Mouse (Mus musculus): ENCODE results near the gene Gm34653. TPM values are rescaled to one million over a fixed set of nuclear protein-coding genes. Genes with fewer than 3 reads are reported as not detected.
"Not testable (repeated sequence)": the region's sequence is repeated elsewhere in the genome, so short reads cannot be mapped to it uniquely, and the experiment has no call there.

Gm34653 gene
- polyA plus RNA-seq, 1 experiment, result not detected

DNA sequence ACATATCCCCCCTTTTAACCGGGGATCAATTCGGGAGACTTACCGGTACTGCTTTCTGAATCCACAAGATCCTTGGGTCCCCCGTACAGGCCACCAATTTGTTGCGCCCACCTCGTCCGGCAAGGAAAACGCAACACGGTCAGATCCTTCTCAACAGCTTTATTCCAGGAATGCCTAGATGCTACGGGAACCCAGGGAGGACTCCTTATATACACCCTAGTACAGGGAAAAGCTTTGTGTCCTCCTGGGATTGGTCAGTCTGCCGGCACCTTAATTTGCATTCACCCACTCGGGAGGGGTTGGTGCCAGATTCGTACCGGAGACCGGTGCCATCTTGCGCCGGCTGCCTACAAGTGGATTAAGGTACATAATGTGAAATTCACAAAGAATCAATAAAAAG is 817 bp downstream of the Gm34653 start:
- Histone ChIP-seq H3K27me3 (ENCODE audit: control insufficient read depth) (peaks cover 14% of the 10 kb centered on the region), H3K9me3 (ENCODE audit: control insufficient read depth, low read length) (peaks cover 17% of the 10 kb centered on the region), H3K4me1 (ENCODE audit: control insufficient read depth) (no peaks in the 10 kb centered on the region), H3K4me3 (replicated peaks) (no peak overlapping the region), H3K36me3 (ENCODE audit: control insufficient read depth) (no peaks in the 10 kb centered on the region; the same call in 1 of the 2 replicates)
- no peak for TF ChIP-seq GATA1 (IDR thresholded peaks at IDR 0.05; ENCODE audit: low read length)
- no peak for TF ChIP-seq TAL1 (IDR thresholded peaks at IDR 0.05; ENCODE audit: low read length)

DNA sequence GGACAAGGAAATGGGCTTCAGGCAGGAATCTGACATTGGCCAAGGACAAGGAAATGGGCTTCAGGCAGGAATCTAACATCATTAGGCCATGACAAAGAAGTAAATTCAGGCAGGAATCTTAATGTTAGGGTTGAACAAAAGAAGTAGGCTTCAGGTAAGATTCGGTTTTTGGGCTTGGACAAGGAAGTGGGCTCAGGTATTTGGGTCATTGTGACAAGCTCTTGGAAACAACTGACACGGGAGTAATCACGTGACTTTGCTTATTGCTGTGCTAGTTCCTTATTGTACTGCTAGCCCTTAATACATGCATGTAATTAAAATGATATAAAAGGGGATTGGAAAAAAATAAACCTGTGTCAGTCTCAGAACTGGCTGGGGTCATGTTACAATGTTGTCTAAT is 2.9 kb downstream of the Gm34653 start:
- H3K4me3 ChIP-seq (replicated peaks), result no peak overlapping the region
- H3K9me3 ChIP-seq (ENCODE audit: control insufficient read depth, low read length), result no peaks in the 10 kb centered on the region
- H3K36me3 ChIP-seq (ENCODE audit: control insufficient read depth), result no peaks in the 10 kb centered on the region
- H3K27me3 ChIP-seq (ENCODE audit: control insufficient read depth), result peaks cover 11% of the 10 kb centered on the region
- TF ChIP-seq GATA1 (IDR thresholded peaks at IDR 0.05; ENCODE audit: low read length) (no peak), TAL1 (IDR thresholded peaks at IDR 0.05; ENCODE audit: low read length) (no peak)
- H3K4me1 ChIP-seq (ENCODE audit: control insufficient read depth), result no peaks in the 10 kb centered on the region

DNA sequence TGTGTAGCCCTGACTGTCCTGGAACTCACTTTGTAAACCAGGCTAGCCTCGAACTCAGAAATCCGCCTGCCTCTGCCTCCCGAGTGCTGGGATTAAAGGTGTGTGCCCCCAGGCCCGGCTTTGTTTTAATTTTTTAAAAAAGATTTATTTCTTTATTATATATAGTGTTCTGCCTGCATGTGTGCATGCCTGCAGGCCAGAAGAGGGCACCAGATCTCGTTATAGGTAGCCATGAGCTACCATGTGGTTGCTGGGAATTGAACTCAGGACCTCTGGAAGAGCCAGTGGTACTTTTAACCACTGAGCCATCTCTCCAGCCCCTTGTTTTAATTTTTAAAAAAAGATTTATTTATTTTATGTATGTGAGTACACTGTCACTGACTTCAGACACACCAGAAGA is 7.3 kb downstream of the Gm34653 start:
- H3K4me1 ChIP-seq (ENCODE audit: control insufficient read depth), result not testable (repeated sequence)

DNA sequence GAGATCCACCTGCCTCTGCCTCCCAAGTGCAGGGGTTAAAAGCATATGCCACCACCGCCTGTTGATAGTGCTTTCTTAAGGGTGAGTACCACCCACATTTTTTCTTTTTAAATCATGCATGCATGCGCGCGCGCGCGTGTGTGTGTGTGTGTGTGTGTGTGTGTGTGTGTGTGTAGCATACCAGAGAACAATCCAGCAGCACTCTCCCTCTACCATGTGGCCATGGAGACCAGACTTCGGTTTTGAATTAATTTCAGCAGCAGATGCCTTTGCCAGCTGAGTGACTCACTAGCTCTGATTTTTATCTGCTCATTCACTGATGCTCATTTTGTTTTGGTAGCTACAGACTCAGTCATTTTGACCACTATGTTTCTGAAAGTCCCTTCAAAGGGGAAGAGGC is 8.9 kb downstream of the Gm34653 start:
- Histone ChIP-seq H3K4me3 (replicated peaks) (no peak overlapping the region), H3K4me1 (ENCODE audit: control insufficient read depth) (no peaks in the 10 kb centered on the region), H3K9me3 (ENCODE audit: control insufficient read depth, low read length) (no peaks in the 10 kb centered on the region), H3K36me3 (ENCODE audit: control insufficient read depth) (no peaks in the 10 kb centered on the region), H3K27me3 (ENCODE audit: control insufficient read depth) (no peaks in the 10 kb centered on the region; the same call in none of the 2 replicates)
- TF ChIP-seq GATA1 (IDR thresholded peaks at IDR 0.05; ENCODE audit: low read length) (no peak), TAL1 (IDR thresholded peaks at IDR 0.05; ENCODE audit: low read length) (no peak)

More for the DNA sequence above, 7.3 kb downstream of the Gm34653 start:
- not testable (repeated sequence) for H3K9me3 ChIP-seq (ENCODE audit: control insufficient read depth, low read length); H3K36me3 ChIP-seq (ENCODE audit: control insufficient read depth); H3K4me3 ChIP-seq (replicated peaks); H3K27me3 ChIP-seq (ENCODE audit: control insufficient read depth)

DNA sequence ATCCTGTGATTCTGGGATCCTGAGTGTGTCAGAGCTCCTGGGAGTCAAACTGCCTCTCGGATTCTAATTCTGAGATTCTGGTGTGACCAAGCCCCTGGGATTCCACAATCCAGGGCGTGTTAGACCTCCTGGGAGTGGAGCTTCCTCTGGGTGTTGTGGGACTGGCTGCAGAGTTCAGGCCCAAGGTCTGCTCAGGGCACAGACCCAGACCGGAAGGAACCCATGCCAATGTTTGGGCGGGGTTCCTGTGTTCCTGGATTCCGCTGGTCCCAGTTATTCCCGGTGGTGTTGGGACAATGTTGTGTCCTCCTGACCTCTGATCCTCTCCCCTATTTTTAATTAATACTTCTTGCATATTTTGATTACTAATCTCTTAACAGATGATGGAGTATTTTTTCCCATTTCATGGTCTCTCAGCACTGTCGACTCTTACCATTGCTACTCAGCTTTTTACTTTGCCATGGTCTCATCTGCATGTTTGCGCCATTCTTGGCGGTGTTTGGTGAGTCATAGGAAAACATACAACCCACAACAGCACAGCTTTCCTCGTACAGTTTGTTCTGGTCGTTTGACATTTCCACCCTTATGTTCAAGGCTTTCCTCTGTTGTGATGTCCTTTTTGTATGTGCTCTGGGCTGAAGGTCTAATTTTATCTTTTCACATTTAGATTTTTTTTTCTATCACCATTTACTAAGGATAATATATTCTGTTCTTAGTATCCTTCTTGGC is 10.6 kb downstream of the Gm34653 start:
- no peak overlapping the region for H3K4me3 ChIP-seq (replicated peaks)
- TF ChIP-seq GATA1 (IDR thresholded peaks at IDR 0.05; ENCODE audit: low read length), result no peak
- TF ChIP-seq TAL1 (IDR thresholded peaks at IDR 0.05; ENCODE audit: low read length), result no peak
- peaks cover 2% of the 10 kb centered on the region for H3K36me3 ChIP-seq (ENCODE audit: control insufficient read depth)
- H3K27me3 ChIP-seq (ENCODE audit: control insufficient read depth), result no peaks in the 10 kb centered on the region; the same call in 1 of the 2 replicates
- no peaks in the 10 kb centered on the region for H3K4me1 ChIP-seq (ENCODE audit: control insufficient read depth)
- no peaks in the 10 kb centered on the region; the same call in 1 of the 2 replicates for H3K9me3 ChIP-seq (ENCODE audit: control insufficient read depth, low read length)

DNA sequence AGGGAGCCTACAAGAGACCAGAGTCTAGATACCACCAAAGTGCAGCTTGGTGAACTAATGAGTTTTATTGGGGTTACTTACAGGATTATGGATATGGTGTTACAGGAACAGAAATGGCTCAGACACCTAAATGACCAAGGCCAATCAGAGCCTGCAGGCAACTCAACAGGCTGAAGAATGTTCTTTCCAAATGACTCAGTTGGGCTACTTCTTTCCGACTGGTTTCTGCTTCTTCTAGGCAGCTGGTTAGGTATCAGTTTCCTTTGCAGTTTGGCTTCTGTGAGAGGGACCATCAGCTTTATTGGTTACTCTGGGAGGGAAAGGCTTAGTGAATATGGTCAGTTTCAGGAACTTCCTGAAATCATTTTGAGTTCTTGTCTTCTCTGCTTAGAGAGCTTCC is 14.9 kb downstream of the Gm34653 start:
- Histone ChIP-seq H3K4me1 (ENCODE audit: control insufficient read depth) (peaks cover 5% of the 10 kb centered on the region), H3K36me3 (ENCODE audit: control insufficient read depth) (peaks cover 43% of the 10 kb centered on the region)
- TF ChIP-seq TAL1 (IDR thresholded peaks at IDR 0.05; ENCODE audit: low read length), result no peak
- TF ChIP-seq GATA1 (IDR thresholded peaks at IDR 0.05; ENCODE audit: low read length), result no peak

DNA sequence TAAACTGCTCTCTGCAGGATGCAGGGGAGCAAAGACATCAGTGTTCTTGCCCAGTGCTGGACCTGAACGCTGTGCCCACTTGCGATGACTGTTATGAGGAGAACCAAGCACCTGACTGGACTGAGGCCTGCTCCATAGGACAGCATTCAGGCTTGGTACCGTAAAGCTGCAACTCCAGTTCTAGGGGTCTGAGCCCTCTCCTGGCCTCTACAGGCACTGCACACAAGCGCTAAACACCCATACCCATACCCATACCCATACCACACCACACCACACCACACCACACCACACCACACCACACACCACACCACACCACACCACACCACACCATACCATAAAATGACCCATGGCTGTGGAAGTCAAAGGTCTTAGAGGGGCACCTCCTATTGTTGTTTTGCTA is 22.5 kb downstream of the Gm34653 start:
- Histone ChIP-seq H3K36me3 (ENCODE audit: control insufficient read depth) (peaks cover 99% of the 10 kb centered on the region), H3K27me3 (ENCODE audit: control insufficient read depth) (no peaks in the 10 kb centered on the region), H3K4me1 (ENCODE audit: control insufficient read depth) (peaks cover 15% of the 10 kb centered on the region), H3K9me3 (ENCODE audit: control insufficient read depth, low read length) (no peaks in the 10 kb centered on the region), H3K4me3 (replicated peaks) (no peak overlapping the region)
- no peak for TF ChIP-seq TAL1 (IDR thresholded peaks at IDR 0.05; ENCODE audit: low read length)
- TF ChIP-seq GATA1 (IDR thresholded peaks at IDR 0.05; ENCODE audit: low read length), result no peak

More for the DNA sequence above, 14.9 kb downstream of the Gm34653 start:
- Histone ChIP-seq H3K9me3 (ENCODE audit: control insufficient read depth, low read length) (peaks cover 3% of the 10 kb centered on the region; the same call in 1 of the 2 replicates), H3K27me3 (ENCODE audit: control insufficient read depth) (no peaks in the 10 kb centered on the region), H3K4me3 (replicated peaks) (no peak overlapping the region)

DNA sequence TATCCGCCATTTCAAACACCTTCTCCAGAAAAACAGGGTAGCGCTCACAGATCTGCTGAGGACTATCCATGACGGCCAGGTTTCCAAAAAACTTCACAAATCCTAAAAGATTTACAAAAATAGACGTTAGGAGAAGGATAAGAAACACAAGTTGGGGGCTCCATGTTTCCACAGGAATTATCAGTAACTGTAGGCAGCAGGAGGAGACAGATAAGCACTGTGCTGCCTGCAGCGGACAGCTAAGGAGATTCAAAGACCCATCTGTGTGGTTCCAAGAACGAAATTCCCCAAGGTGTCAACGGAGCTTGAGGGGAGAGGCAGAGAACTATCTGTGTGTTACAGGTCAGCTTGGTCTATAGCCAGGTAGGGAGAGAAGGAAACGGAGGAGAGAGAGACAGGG is 24.9 kb downstream of the Gm34653 start:
- H3K4me3 ChIP-seq (replicated peaks), result no peak overlapping the region
- peaks cover 15% of the 10 kb centered on the region for H3K4me1 ChIP-seq (ENCODE audit: control insufficient read depth)
- no peak for TF ChIP-seq TAL1 (IDR thresholded peaks at IDR 0.05; ENCODE audit: low read length)
- TF ChIP-seq GATA1 (IDR thresholded peaks at IDR 0.05; ENCODE audit: low read length), result no peak
- no peaks in the 10 kb centered on the region for H3K27me3 ChIP-seq (ENCODE audit: control insufficient read depth)
- no peaks in the 10 kb centered on the region for H3K9me3 ChIP-seq (ENCODE audit: control insufficient read depth, low read length)
- H3K36me3 ChIP-seq (ENCODE audit: control insufficient read depth), result peaks cover 92% of the 10 kb centered on the region

DNA sequence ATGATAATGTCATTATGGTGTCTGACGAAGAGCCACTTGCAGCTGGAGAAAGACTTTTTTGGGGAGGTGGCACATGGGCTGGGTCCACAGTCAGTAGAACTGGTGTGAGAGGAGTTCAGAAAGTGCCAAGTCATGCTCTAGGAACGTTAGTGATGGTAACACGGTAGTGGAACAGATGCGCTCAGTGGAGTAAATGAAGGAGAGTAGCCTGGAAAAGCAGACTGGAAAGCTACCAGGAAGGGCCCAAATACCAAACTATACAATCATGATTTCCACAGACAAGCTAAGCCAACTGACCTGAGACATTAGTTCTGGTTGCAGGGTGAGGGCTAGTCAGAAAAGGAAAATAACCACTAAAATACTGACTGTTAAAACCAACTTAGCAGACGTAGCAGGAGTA is 36.9 kb downstream of the Gm34653 start:
- peaks cover 48% of the 10 kb centered on the region for H3K36me3 ChIP-seq (ENCODE audit: control insufficient read depth)
- H3K4me3 ChIP-seq (replicated peaks), result peak overlapping the region; percentile 89
- H3K9me3 ChIP-seq (ENCODE audit: control insufficient read depth, low read length), result peaks cover 2% of the 10 kb centered on the region; the same call in 1 of the 2 replicates
- peaks cover 22% of the 10 kb centered on the region for H3K27me3 ChIP-seq (ENCODE audit: control insufficient read depth)
- H3K4me1 ChIP-seq (ENCODE audit: control insufficient read depth), result peaks cover 54% of the 10 kb centered on the region
- TF ChIP-seq TAL1 (IDR thresholded peaks at IDR 0.05; ENCODE audit: low read length) (no peak), GATA1 (IDR thresholded peaks at IDR 0.05; ENCODE audit: low read length) (no peak)

Data from erythroblast, embryonic 14.5 days (primary cell).